Mouse (Mus musculus) activated CD4-positive, CD25-positive, alpha-beta regulatory T cell, adult 4 months (primary cell): ENCODE results near the gene Kti12. TPM values are rescaled to one million over a fixed set of nuclear protein-coding genes. Genes with fewer than 3 reads are reported as not detected.

Source experiments
- ATAC-seq: one replicate; pipeline ENCODE4 v1.8.0; 2017
- polyA plus RNA-seq, 2 experiments: library from polyadenylated mRNA; unstranded; fragments of 100-300 nt; shearing (Covaris generic); gene quantifications; one replicate each; pipeline ENCODE4 v1.2.1; 2017

Gene Kti12
- polyA plus RNA-seq = 10 to 100 TPM; 12.7 to 13.4 TPM

- peak; percentile 87 for ATAC-seq
These were observed at the start of gene Kti12 for GRCm38 (mm10) chr4:108847715-108848504. Kti12 (plus strand) TSS chr4:108847785.

DNA sequence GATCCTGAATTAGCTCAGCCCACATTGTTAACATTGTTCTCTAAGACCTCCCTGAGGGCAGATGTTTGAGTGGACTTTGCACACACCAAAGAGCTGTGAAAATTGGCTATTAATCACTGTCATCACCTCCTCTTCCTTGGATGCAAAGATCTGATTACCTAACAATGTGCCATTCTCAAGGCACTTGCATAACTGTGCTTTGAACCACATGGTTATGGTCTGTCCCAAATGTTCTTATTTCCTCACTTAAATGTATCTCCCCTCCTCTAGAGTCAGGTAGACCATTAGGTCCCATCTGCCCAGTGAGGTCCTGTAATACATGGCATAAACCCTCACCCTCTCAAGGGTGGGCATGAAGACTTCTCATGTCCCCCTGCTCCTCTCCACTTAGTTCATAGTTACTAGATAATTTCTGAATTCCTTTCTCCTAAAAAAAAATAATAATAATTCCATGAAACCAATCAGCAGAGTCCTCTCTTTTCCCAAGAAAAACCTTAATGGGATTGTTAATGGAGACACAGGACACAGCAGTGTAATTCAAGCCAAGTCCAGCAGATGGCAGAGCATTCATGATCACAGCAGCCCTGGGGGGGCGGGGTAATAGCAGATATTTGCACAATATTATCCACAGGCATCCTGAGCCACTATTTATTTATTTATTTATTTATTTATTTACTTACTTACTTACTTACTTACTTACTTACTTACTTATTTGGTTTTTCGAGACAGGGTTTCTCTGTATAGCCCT lies 49.3 kb upstream of the Kti12 start:
- peak; percentile 68 for ATAC-seq

GRCm38 (mm10) chr4:108803535-108803934 lies 44.0 kb upstream of the Kti12 start:
- ATAC-seq = no peak

DNA sequence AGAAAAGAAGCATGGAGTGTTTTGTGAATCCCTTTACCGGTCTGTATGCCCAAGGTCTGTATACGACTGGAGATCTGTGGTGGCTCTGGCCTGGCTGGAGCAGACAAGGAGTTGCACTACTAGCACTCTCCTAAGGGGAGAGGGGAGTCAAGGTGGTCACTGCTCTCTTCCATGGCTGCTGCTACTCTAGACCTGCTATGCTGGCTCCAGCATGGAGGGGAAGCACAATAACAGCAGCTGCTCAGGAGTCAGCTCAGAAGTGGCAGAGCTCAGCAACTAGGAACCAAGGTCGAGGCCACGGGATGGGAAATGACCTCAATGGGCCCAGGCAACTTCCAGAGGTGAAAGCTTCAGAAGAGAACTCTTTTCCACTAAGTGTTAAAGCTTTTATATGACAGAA lies 36.4 kb upstream of the Kti12 start:
- no peak for ATAC-seq

GRCm38 (mm10) chr4:108811550-108811949 lies 36.0 kb upstream of the Kti12 start:
- no peak for ATAC-seq

GRCm38 (mm10) chr4:108825677-108826076 lies 21.9 kb upstream of the Kti12 start:
- no peak for ATAC-seq

- ATAC-seq = no peak
These were observed 21.5 kb upstream of the Kti12 start for GRCm38 (mm10) chr4:108826096-108826495.

DNA sequence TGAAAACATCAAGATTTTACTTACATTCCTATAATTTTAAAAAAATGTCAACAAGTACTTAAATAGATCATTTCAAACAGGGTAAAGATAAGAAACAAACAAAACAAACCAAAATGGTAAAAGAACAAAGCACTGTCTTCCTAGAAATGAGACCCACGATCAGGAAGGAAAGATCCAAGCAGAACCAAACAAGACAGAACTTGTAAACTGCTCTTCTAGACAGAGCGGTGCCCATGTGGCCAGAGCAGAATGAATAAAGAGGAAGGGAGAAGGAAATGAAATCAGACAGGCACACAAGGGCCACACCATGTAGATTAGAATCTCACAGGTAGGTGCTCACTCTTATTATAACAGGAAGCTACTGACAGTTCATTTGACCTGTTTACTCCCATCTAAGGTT lies 20.9 kb upstream of the Kti12 start:
- no peak for ATAC-seq

GRCm38 (mm10) chr4:108830698-108831097 lies 16.9 kb upstream of the Kti12 start:
- no peak for ATAC-seq

GRCm38 (mm10) chr4:108832916-108833827 lies 14.4 kb upstream of the Kti12 start, which contains the start of gene Btf3l4:
Btf3l4 (minus strand) TSS chr4:108833614.
- peak; percentile 82 for ATAC-seq

DNA sequence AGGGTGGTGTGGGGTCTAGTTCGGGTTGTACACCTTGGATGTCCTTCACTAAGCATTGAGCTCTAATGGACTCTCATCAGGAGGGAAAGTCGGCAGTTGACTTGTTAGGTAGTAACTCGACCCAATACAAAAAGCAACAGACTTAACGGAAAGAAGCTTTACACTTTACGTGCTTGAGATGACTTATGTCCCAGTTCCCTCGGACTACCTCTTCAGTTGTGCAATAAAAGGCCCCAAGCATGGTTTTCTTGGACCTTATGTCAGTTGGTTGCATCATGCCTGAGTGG lies 13.8 kb upstream of the Kti12 start:
- peak; percentile 3 for ATAC-seq

DNA sequence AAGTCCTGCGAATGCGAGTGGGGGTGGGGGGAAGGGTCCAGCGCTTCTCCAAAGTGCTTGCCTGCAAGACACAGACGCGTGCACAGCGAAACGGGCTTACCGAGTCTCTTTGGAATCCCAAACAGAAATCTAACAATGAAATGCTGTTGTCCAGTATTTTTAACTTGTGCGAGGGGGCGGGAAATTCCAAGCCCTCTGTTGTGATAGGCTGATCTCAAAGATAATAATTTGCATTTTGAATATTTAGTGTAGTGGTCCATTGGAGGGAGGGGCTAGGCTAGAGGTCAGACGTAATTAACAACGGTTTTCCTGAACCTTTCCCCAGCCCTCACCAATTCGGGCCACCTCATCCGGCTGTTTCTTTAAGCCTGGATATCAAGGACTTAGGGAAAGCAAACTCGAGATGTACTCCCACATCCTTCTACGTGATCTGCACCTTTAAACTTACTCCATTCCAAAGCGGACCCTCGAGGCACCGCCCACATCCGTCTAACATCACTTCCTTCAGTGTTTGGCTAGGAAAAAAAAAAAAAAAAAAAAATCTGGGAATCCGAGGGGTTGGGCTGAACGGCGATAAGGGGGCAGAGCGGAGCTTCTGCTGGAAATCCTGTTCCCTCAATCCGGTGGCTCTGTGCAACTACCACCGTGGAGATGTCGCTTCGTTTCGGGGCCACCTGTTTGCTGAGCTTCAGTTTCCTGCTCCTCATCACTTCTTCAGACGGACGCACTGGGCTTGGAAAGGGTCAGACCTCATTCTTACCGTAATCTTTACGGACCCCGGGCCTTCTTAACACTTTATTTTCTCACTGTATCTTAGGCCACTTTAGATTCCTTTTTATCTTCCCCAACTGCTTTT lies 13.2 kb upstream of the Kti12 start, which contains the start of gene Txndc12:
Gene Txndc12 (plus strand): TSS at position 487 of the 856 bp plus-strand sequence.
- peak; percentile 51 for ATAC-seq

- ATAC-seq = no peak
These were observed 12.6 kb upstream of the Kti12 start for GRCm38 (mm10) chr4:108834971-108835311.

- ATAC-seq = no peak
These were observed 12.1 kb upstream of the Kti12 start for GRCm38 (mm10) chr4:108835496-108835895.

DNA sequence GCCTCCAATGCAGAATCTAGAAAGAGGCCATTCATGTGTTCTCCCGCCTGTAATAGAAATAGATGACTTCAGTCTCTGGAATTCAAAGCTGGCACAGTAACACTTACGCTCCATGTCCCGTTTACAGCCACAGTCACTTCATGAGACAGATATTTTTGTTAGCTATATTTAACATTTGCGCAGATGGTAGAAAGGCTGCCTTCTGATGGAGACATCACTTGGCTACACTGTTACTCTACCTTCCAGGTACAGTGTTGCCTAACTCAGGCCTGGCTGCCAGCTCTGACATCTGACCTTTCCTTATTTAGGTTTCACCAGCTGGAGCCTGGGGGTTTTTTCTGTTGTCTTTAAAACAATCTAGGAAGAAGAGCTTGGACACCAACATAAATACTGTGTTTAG lies 9.6 kb upstream of the Kti12 start:
- ATAC-seq = no peak

- ATAC-seq = no peak
These were observed 5.5 kb upstream of the Kti12 start for GRCm38 (mm10) chr4:108841920-108842578.

- ATAC-seq = no peak
These were observed 4.2 kb upstream of the Kti12 start for GRCm38 (mm10) chr4:108843336-108843735.

- no peak for ATAC-seq
These were observed 1.6 kb upstream of the Kti12 start for GRCm38 (mm10) chr4:108845824-108846569.

DNA sequence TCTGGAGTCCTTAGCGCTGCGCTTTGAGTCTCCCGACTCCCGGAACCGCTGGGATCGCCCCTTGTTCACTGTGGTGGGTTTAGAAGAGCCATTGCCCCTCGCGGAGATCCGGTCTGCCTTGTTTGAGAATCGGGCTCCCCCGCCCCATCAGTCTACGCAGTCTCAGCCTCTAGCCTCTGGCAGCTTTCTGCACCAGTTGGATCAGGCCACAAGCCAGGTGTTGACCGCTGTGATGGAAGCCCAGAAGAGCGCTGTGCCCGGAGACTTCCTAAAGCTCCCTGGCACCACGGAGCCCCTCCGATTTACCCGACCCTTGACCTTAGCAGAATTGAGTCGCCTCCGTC lies 892 bp downstream of the Kti12 start, which contains the start of gene A730015C16Rik:
Gene A730015C16Rik (minus strand): TSS at position 115 of the 344 bp plus-strand sequence.
- peak; percentile 2 for ATAC-seq

GRCm38 (mm10) chr4:108866806-108867205 lies 19.2 kb downstream of the Kti12 start:
- no peak for ATAC-seq
